Mouse (Mus musculus): ENCODE measurements at regions not wholly inside any gene's neighbourhood (a gene's known extent, or its start where the extent isn't known, plus 50 kb on each side); places are given as distances from the start of the nearest gene placed in this dataset.

DNA sequence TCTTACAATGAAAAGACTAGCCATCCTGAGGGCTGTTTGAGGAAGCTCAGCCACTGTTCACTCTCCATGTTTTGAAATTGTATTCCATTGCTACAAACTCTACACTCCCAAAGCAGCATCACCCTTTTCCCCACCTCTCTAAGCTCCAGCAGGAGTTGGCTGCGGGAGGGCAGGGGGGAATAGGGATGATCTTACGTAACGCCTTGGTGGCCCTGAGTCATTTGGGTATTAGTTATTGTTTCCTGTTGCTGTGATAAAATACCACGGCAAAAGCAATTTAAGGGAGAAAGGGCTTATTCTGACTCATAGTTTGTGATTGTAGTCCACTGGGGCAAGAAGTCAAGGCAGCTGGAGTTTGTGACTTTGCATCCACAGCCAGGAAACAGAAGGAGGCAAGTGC is 445.5 kb downstream of the 1810013L24Rik start:
- Histone ChIP-seq H3K79me2 (replicated peaks; ENCODE audit: control insufficient read depth, extremely low read depth, insufficient read depth, poor library complexity, severe bottlenecking) (no peaks in the 10 kb centered on the region), H3K4me1 (ENCODE audit: control insufficient read depth in 1 of 2, insufficient read depth in 2 of 2) (no peaks in the 10 kb centered on the region), H3K36me3 (replicated peaks in 1 of 2; ENCODE audit: control insufficient read depth in 1 of 2, insufficient read depth in 1 of 2, low read length in 1 of 2) (no peaks in the 10 kb centered on the region), H3K9me3 (replicated peaks; ENCODE audit: low read length) (no peaks in the 10 kb centered on the region), H3K4me3 (replicated peaks in 1 of 3; ENCODE audit: low read depth in 2 of 3, low read length in 2 of 3, poor library complexity in 1 of 3) (no peak overlapping the region), H3K27me3 (replicated peaks) (no peaks in the 10 kb centered on the region), H3K4me2 (ENCODE audit: insufficient read depth, low read depth, poor library complexity, severe bottlenecking) (no peak overlapping the region), H3K27ac (ENCODE audit: insufficient read depth, low read depth) (no peak overlapping the region), H3K9ac (ENCODE audit: insufficient read depth, low read depth) (no peak overlapping the region)
- TF ChIP-seq NELFE (IDR thresholded peaks at IDR 0.05; ENCODE audit: low read depth, low read length), result no peak
- TF ChIP-seq CTCF (conservative IDR thresholded peaks at IDR 0.05 in 1 of 2, IDR thresholded peaks at IDR 0.05 in 1 of 2; ENCODE audit: low read depth in 2 of 2, low read length in 2 of 2), result no peak
- TF ChIP-seq MXI1 (IDR thresholded peaks at IDR 0.05; ENCODE audit: low read depth, low read length), result no peak
- no peak for TF ChIP-seq ZC3H11A (IDR thresholded peaks at IDR 0.05; ENCODE audit: low read depth, low read length)
- TF ChIP-seq UBTF (IDR thresholded peaks at IDR 0.05; ENCODE audit: low read depth, low read length), result no peak
- TF ChIP-seq MYC (IDR thresholded peaks at IDR 0.05; ENCODE audit: low read depth, low read length), result no peak
- no peak for TF ChIP-seq MAX (IDR thresholded peaks at IDR 0.05; ENCODE audit: low read length)
- no peak for TF ChIP-seq KAT2A (IDR thresholded peaks at IDR 0.05; ENCODE audit: insufficient replicate concordance, low read length)
- no peak for TF ChIP-seq E2F4 (IDR thresholded peaks at IDR 0.05; ENCODE audit: insufficient replicate concordance, low read depth, low read length)
- no peak for TF ChIP-seq ZNF384 (IDR thresholded peaks at IDR 0.05; ENCODE audit: low read depth, low read length)
- no peak for TF ChIP-seq NRF1 (IDR thresholded peaks at IDR 0.05; ENCODE audit: low read depth, low read length)
- no peak for TF ChIP-seq ELF1 (IDR thresholded peaks at IDR 0.05; ENCODE audit: low read depth, low read length)
- DNase-seq (ENCODE audit: extremely low read depth), result no peak
- dilution Hi-C loops (cut with MboI; ENCODE audit: extremely low pct_ligation_motif_present, extremely low pct_unique_long_range_greater_than_20kb, low sequenced_read_pairs), result no loop called here
- in situ Hi-C loops (cut with MboI; ENCODE audit: low pct_ligation_motif_present, low pct_unique_long_range_greater_than_20kb, low sequenced_read_pairs), result no loop called here

DNA sequence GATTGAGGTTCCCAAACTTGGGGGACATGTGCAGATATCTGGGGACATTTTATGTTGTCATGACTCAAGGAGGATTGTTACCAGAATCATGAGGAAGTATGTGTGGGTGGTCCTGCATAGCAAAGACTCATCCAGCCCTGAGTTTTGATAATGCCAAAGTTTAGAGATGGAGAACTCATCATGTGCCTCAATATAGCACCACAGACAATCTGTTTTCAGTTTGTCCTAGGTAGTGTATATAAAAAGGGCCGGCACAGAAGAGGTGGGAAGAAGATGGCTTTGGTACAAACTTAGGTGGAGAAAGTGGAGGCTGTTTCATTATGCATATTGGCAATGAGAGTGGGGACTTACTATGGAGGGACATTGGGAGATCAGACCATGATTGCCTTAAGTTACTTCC is 447.2 kb downstream of the 1810013L24Rik start:
- dilution Hi-C loops (cut with MboI; ENCODE audit: extremely low pct_ligation_motif_present, extremely low pct_unique_long_range_greater_than_20kb, low sequenced_read_pairs), result no loop called here
- H3K36me3 ChIP-seq (replicated peaks in 1 of 2; ENCODE audit: control insufficient read depth in 1 of 2, insufficient read depth in 1 of 2, low read length in 1 of 2), result no peaks in the 10 kb centered on the region
- no peak overlapping the region for H3K4me3 ChIP-seq (replicated peaks in 1 of 3; ENCODE audit: low read depth in 2 of 3, low read length in 2 of 3, poor library complexity in 1 of 3)
- no peaks in the 10 kb centered on the region for H3K27me3 ChIP-seq (replicated peaks)
- no peaks in the 10 kb centered on the region for H3K79me2 ChIP-seq (replicated peaks; ENCODE audit: control insufficient read depth, extremely low read depth, insufficient read depth, poor library complexity, severe bottlenecking)
- H3K27ac ChIP-seq (ENCODE audit: insufficient read depth, low read depth), result no peak overlapping the region
- in situ Hi-C loops (cut with MboI; ENCODE audit: low pct_ligation_motif_present, low pct_unique_long_range_greater_than_20kb, low sequenced_read_pairs), result no loop called here
- peaks cover 0 to 2% of the 10 kb centered on the region in 2 experiments; a peak in 1 of 4 replicates for H3K4me1 ChIP-seq (ENCODE audit: control insufficient read depth in 1 of 2, insufficient read depth in 2 of 2)
- no peak for DNase-seq (ENCODE audit: extremely low read depth)
- H3K9me3 ChIP-seq (replicated peaks; ENCODE audit: low read length), result no peaks in the 10 kb centered on the region
- H3K4me2 ChIP-seq (ENCODE audit: insufficient read depth, low read depth, poor library complexity, severe bottlenecking), result no peak overlapping the region
- no peak overlapping the region for H3K9ac ChIP-seq (ENCODE audit: insufficient read depth, low read depth)
- TF ChIP-seq ETS1 (conservative IDR thresholded peaks at IDR 0.05; ENCODE audit: low read depth, low read length) (no peak), USF1 (IDR thresholded peaks at IDR 0.05; ENCODE audit: low read depth, low read length) (no peak), KAT2A (IDR thresholded peaks at IDR 0.05; ENCODE audit: insufficient replicate concordance, low read length) (no peak), TCF12 (IDR thresholded peaks at IDR 0.05; ENCODE audit: low read depth, low read length) (no peak), BHLHE40 (IDR thresholded peaks at IDR 0.05; ENCODE audit: low read depth, low read length) (no peak), CTCF (conservative IDR thresholded peaks at IDR 0.05 in 1 of 2, IDR thresholded peaks at IDR 0.05 in 1 of 2; ENCODE audit: low read depth in 2 of 2, low read length in 2 of 2) (no peak), UBTF (IDR thresholded peaks at IDR 0.05; ENCODE audit: low read depth, low read length) (no peak)

All from CH12.LX (cell line).